Mouse (Mus musculus) gastrocnemius, postnatal 36 days (tissue): Measurements from ENCODE around the gene Fshr. TPM values are rescaled to one million over a fixed set of nuclear protein-coding genes. Genes with fewer than 3 reads are reported as not detected.
"Not testable (repeated sequence)": the region's sequence is repeated elsewhere in the genome, so short reads cannot be mapped to it uniquely, and the experiment has no call there.

Experiments used
- DNase-seq, 2 experiments: peaks; one replicate each; pipeline ENCODE4 v3.0.0; 2022
- intact Hi-C: fragments of 180-260 bp; cut with DNase I; formaldehyde crosslinking; loops from one replicate; pipeline ENCODE4 v1.15.1; 2025
- long read RNA-seq, 2 experiments: library from polyadenylated mRNA; stranded (forward); transcript quantifications; one replicate each; pipeline ENCODE4 v2.0.0; 2021
- total RNA-seq, 2 experiments: library from RNA; stranded (reverse); gene quantifications; 2 replicates each; pipeline ENCODE4 v1.2.3; 2021

Fshr gene
- total RNA-seq, result not detected
- long read RNA-seq, experiment 1, result 0 reads
- long read RNA-seq, experiment 2, result 0 reads

GRCm38 (mm10) chr17:89200575-89200974 is at the start of gene Fshr:
Fshr (minus strand) TSS chr17:89200675.
- no peak for DNase-seq
- intact Hi-C loops, result no loop called here

GRCm38 (mm10) chr17:89202181-89202580 is 1.7 kb upstream of the Fshr start:
- no peak for DNase-seq
- intact Hi-C loops, result no loop called here

- intact Hi-C loops, result no loop called here
- DNase-seq, result no peak
Measured at GRCm38 (mm10) chr17:89173545-89173944, 26.9 kb downstream of the Fshr start.

GRCm38 (mm10) chr17:89164773-89165172 is 35.7 kb downstream of the Fshr start:
- intact Hi-C loops, result no loop called here
- no peak for DNase-seq

GRCm38 (mm10) chr17:89162475-89162874 is 38.0 kb downstream of the Fshr start:
- no peak for DNase-seq
- intact Hi-C loops, result no loop called here

GRCm38 (mm10) chr17:89159343-89159742 is 41.1 kb downstream of the Fshr start:
- intact Hi-C loops, DNase-seq: not testable (repeated sequence)

- intact Hi-C loops, result no loop called here
- no peak for DNase-seq
Measured at GRCm38 (mm10) chr17:89144806-89145205, 55.7 kb downstream of the Fshr start.

GRCm38 (mm10) chr17:89120023-89120422 is 80.5 kb downstream of the Fshr start:
- no peak for DNase-seq
- intact Hi-C loops, result no loop called here

- intact Hi-C loops, result no loop called here
- no peak for DNase-seq
Measured at GRCm38 (mm10) chr17:89119250-89119649, 81.2 kb downstream of the Fshr start.

- DNase-seq, result no peak
- intact Hi-C loops, result no loop called here
Measured at GRCm38 (mm10) chr17:89113944-89114343, 86.5 kb downstream of the Fshr start.

- intact Hi-C loops, result no loop called here
- no peak for DNase-seq
Measured at GRCm38 (mm10) chr17:89100719-89101350, 99.6 kb downstream of the Fshr start.

- DNase-seq, intact Hi-C loops: not testable (repeated sequence)
Measured at GRCm38 (mm10) chr17:89099733-89100132, 100.7 kb downstream of the Fshr start.

- intact Hi-C loops, result no loop called here
- no peak for DNase-seq
Measured at GRCm38 (mm10) chr17:89089692-89090475, 110.6 kb downstream of the Fshr start.

- no peak for DNase-seq
- intact Hi-C loops, result no loop called here
Measured at GRCm38 (mm10) chr17:89082897-89083296, 117.6 kb downstream of the Fshr start.

GRCm38 (mm10) chr17:89079706-89080105 is 120.8 kb downstream of the Fshr start:
- intact Hi-C loops, result no loop called here
- no peak for DNase-seq

GRCm38 (mm10) chr17:89064327-89065095 is 136.0 kb downstream of the Fshr start:
- DNase-seq, result no peak
- intact Hi-C loops, result no loop called here

GRCm38 (mm10) chr17:89062348-89062949 is 138.0 kb downstream of the Fshr start:
- no peak for DNase-seq
- intact Hi-C loops, result no loop called here

GRCm38 (mm10) chr17:89051031-89051563 is 149.4 kb downstream of the Fshr start:
- DNase-seq, result no peak
- intact Hi-C loops, result no loop called here

- intact Hi-C loops, result no loop called here
- no peak for DNase-seq
Measured at GRCm38 (mm10) chr17:89049071-89049470, 151.4 kb downstream of the Fshr start.

GRCm38 (mm10) chr17:89046016-89046415 is 154.5 kb downstream of the Fshr start:
- intact Hi-C loops, result no loop called here

GRCm38 (mm10) chr17:89036723-89037122 is 163.8 kb downstream of the Fshr start:
- DNase-seq, result no peak

More at GRCm38 (mm10) chr17:89046016-89046415, 154.5 kb downstream of the Fshr start:
- DNase-seq, result no peak

More at GRCm38 (mm10) chr17:89036723-89037122, 163.8 kb downstream of the Fshr start:
- intact Hi-C loops, result no loop called here
